Mouse (Mus musculus) ES-E14 (cell line): ENCODE results near the gene Bhlhe41.

Experiments
- CHD2 ChIP-seq: IDR thresholded peaks from 2 replicates; pipeline ENCODE4 v1.6.1; 2014; ENCODE audit warnings: mild to moderate bottlenecking, low read depth, low read length, inconsistent platforms
- HCFC1 ChIP-seq: IDR thresholded peaks from 2 replicates; pipeline ENCODE4 v1.6.1; 2012; ENCODE audit warnings: low read length, inconsistent platforms, borderline replicate concordance; ENCODE audit not compliant: insufficient read depth
- ZC3H11A ChIP-seq: IDR thresholded peaks from 2 replicates; pipeline ENCODE4 v1.6.1; 2012; ENCODE audit warnings: low read depth, mild to moderate bottlenecking, inconsistent platforms, low read length, borderline replicate concordance
- ZNF384 ChIP-seq: IDR thresholded peaks from 2 replicates; pipeline ENCODE4 v1.6.1; 2012; ENCODE audit warnings: low read depth, low read length, inconsistent platforms

DNA sequence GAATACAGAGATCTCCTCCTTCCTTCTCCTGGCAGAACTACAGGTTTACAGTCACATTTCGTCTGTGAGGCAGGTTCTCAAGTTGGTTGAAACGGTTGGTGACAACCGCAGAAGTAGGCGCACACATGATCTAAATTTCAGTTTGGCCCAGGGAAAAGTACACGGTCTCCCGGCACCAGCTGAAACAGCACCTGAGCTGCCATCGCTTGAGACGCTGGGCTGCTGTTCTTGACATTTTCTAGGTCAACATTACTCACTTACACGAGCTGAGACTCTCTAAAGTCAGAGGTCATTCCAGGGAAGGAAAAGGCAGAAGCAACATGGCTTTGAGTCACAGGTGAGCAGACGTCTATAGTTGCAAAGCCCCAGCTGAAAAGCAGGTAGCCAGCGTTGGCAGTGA is 13.4 kb downstream of the Bhlhe41 start:
- TF ChIP-seq ZC3H11A (no peak), CHD2 (no peak), ZNF384 (no peak), HCFC1 (no peak)
